25 mouse cellular contexts compared by ENCODE assay signal in genomic region chr4:82325409-82326139, GRCm38 (mm10).
A peak's percentile ranks its signal among the peaks of the same experiment; 100 is the strongest.
DNase-seq lines count a peak whose midpoint lies in the region; ATAC-seq and TF ChIP-seq lines count a peak whose summit lies in the region.
"Had no signal": no experiment of that assay in that cellular context is flagged by ENCODE, and none has a peak within 500 bp of the region (broad histone marks: within the 10 kb centered on the region; RNA-seq: fewer than 3 reads in every experiment).

No protein-coding gene starts in this region.

- WGBS in heart, embryonic 13.5 days, result 61% methylated on average over 6 of the region's 6 CpGs
- 62% methylated on average over 6 of the region's 6 CpGs for WGBS in heart, embryonic 12.5 days
- WGBS in forebrain, embryonic 15.5 days, result 21% methylated on average over 6 of the region's 6 CpGs
- WGBS in lung, postnatal 0 days, result 68% methylated on average over 6 of the region's 6 CpGs

- H3K4me3 ChIP-seq in heart, embryonic 13.5 days, result no peak overlapping the region
- no peak overlapping the region for H3K4me3 ChIP-seq in heart, embryonic 12.5 days
- no peak overlapping the region for H3K4me3 ChIP-seq in forebrain, embryonic 15.5 days
- H3K4me3 ChIP-seq in lung, postnatal 0 days (ENCODE audit: low read depth, low read length), result no peak overlapping the region
- H3K4me3 ChIP-seq: limb, embryonic 15.5 days; liver, embryonic 13.5 days; midbrain, embryonic 15.5 days had no signal

- no peak overlapping the region for H3K4me2 ChIP-seq in heart, embryonic 13.5 days
- no peak overlapping the region for H3K4me2 ChIP-seq in heart, embryonic 12.5 days
- no peak overlapping the region for H3K4me2 ChIP-seq in forebrain, embryonic 15.5 days (replicated peaks)
- no peak overlapping the region for H3K4me2 ChIP-seq in lung, postnatal 0 days (replicated peaks; ENCODE audit: low read depth, low read length)
- H3K4me2 ChIP-seq: heart, embryonic 11.5 days; hindbrain, embryonic 14.5 days; limb, embryonic 15.5 days; liver, embryonic 13.5 days; midbrain, embryonic 15.5 days had no signal

- peak; percentile 6 for DNase-seq in 3T3-L1 (ENCODE audit: low read depth, low spot score)
- DNase-seq in MN1 (ENCODE audit: low spot score), result peak; percentile 47
- DNase-seq in lung, postnatal 0 days (ENCODE audit: low spot score), result no peak
- DNase-seq: cerebellum, adult 11-12 months; cerebellum, postnatal 14 days; gastrocnemius, postnatal 10 days; heart, postnatal 10 days; kidney, adult 9 months; kidney, postnatal 10 days; liver, embryonic 13.5 days; lung, adult 18-20 months; lung, postnatal 10 days; thymus, postnatal 4 days had no signal

- no peak overlapping the region for H3K9ac ChIP-seq in heart, embryonic 13.5 days
- no peak overlapping the region for H3K9ac ChIP-seq in heart, embryonic 12.5 days
- no peak overlapping the region for H3K9ac ChIP-seq in forebrain, embryonic 15.5 days (replicated peaks)
- no peak overlapping the region for H3K9ac ChIP-seq in lung, postnatal 0 days (replicated peaks; ENCODE audit: low read depth)
- H3K9ac ChIP-seq: hindbrain, embryonic 14.5 days; limb, embryonic 15.5 days; liver, embryonic 13.5 days; midbrain, embryonic 15.5 days had no signal

- no peaks in the 10 kb centered on the region for H3K9me3 ChIP-seq in heart, embryonic 13.5 days
- no peaks in the 10 kb centered on the region for H3K9me3 ChIP-seq in heart, embryonic 12.5 days (replicated peaks)
- H3K9me3 ChIP-seq in forebrain, embryonic 15.5 days, result no peaks in the 10 kb centered on the region
- no peaks in the 10 kb centered on the region for H3K9me3 ChIP-seq in lung, postnatal 0 days (ENCODE audit: low read length)
- H3K9me3 ChIP-seq: limb, embryonic 15.5 days; liver, embryonic 13.5 days; midbrain, embryonic 15.5 days had no signal

- peaks cover 87% of the 10 kb centered on the region for H3K36me3 ChIP-seq in heart, embryonic 13.5 days
- H3K36me3 ChIP-seq in heart, embryonic 12.5 days, result peaks cover 55% of the 10 kb centered on the region
- H3K36me3 ChIP-seq in forebrain, embryonic 15.5 days, result peaks cover 45% of the 10 kb centered on the region
- H3K36me3 ChIP-seq in lung, postnatal 0 days (ENCODE audit: insufficient read depth, low read length), result peaks cover 7% of the 10 kb centered on the region; the same call in 1 of the 2 replicates
- H3K36me3 ChIP-seq: G1E; midbrain, embryonic 15.5 days had no signal

- no peaks in the 10 kb centered on the region; the same call in 1 of the 2 replicates for H3K4me1 ChIP-seq in heart, embryonic 13.5 days
- no peaks in the 10 kb centered on the region for H3K4me1 ChIP-seq in heart, embryonic 12.5 days (replicated peaks)
- H3K4me1 ChIP-seq in forebrain, embryonic 15.5 days, result peaks cover 27% of the 10 kb centered on the region
- 0 out of 2 replicates have a peak, but pooled peaks cover 4% of the 10 kb centered on the region for H3K4me1 ChIP-seq in lung, postnatal 0 days (ENCODE audit: insufficient read depth, low read depth, low read length)
- H3K4me1 ChIP-seq: limb, embryonic 15.5 days; liver, embryonic 13.5 days; midbrain, embryonic 15.5 days had no signal

- no peaks in the 10 kb centered on the region for H3K27me3 ChIP-seq in heart, embryonic 13.5 days (replicated peaks)
- H3K27me3 ChIP-seq in heart, embryonic 12.5 days (replicated peaks), result no peaks in the 10 kb centered on the region
- H3K27me3 ChIP-seq in forebrain, embryonic 15.5 days, result no peaks in the 10 kb centered on the region
- no peaks in the 10 kb centered on the region for H3K27me3 ChIP-seq in lung, postnatal 0 days (replicated peaks; ENCODE audit: insufficient read depth, low read length)
- H3K27me3 ChIP-seq: limb, embryonic 15.5 days; liver, embryonic 13.5 days; midbrain, embryonic 15.5 days; Patski had no signal

- TF ChIP-seq CTCF in lung, postnatal 0 days (IDR thresholded peaks at IDR 0.05), result no peak

- ATAC-seq in heart, embryonic 13.5 days (ENCODE audit: extremely low read depth, insufficient number of reproducible peaks, low FRiP score, low TSS enrichment), result no peak
- no peak for ATAC-seq in heart, embryonic 12.5 days (ENCODE audit: insufficient number of reproducible peaks, low FRiP score)
- peak; percentile 55 for ATAC-seq in forebrain, embryonic 15.5 days (replicated peaks)
- ATAC-seq in lung, postnatal 0 days, result no peak
- ATAC-seq in CD4-positive, CD25-positive, alpha-beta regulatory T cell, adult 4 months, result no peak
- ATAC-seq: intestine, postnatal 0 days; Patski had no signal

- peak overlapping the region; percentile 17; the same call in 1 of the 2 replicates for H3K27ac ChIP-seq in heart, embryonic 13.5 days (replicated peaks)
- no peak overlapping the region for H3K27ac ChIP-seq in heart, embryonic 12.5 days (ENCODE audit: poor library complexity, severe bottlenecking)
- H3K27ac ChIP-seq in forebrain, embryonic 15.5 days (replicated peaks), result peak overlapping the region; percentile 68
- H3K27ac ChIP-seq in lung, postnatal 0 days (ENCODE audit: low read length), result no peak overlapping the region
- H3K27ac ChIP-seq: hindbrain, embryonic 14.5 days; limb, embryonic 15.5 days; liver, embryonic 13.5 days; macrophage; midbrain, embryonic 15.5 days had no signal

- no peak for TF ChIP-seq EP300 in lung, postnatal 0 days (IDR thresholded peaks at IDR 0.05)

Comparison
In these comparisons a context has a peak if more than half of its experiments do, and no peak if none do; other contexts are left out.
1. H3K27ac ChIP-seq: peak in heart, embryonic 13.5 days (single experiment) and forebrain, embryonic 15.5 days (single experiment); none in heart, embryonic 12.5 days (single experiment) and lung, postnatal 0 days (single experiment).